Mouse (Mus musculus) CH12.LX (cell line): ENCODE results near the gene Ddb2.

Source experiments
- CTCF ChIP-seq, 2 experiments: IDR thresholded peaks in 1 of 2; conservative IDR thresholded peaks in 1 of 2; 2 replicates each; pipeline ENCODE4 v1.5.1; 2011 to 2012; ENCODE audit warnings: low read depth in 2 of 2, low read length in 2 of 2, improper control_type of control experiment in 1 of 2, inconsistent platforms in 1 of 2, mild to moderate bottlenecking in 1 of 2, moderate library complexity in 1 of 2
- E2F4 ChIP-seq: IDR thresholded peaks from 2 replicates; pipeline ENCODE4 v1.6.1; 2011; ENCODE audit warnings: low read depth, low read length, improper control_type of control experiment; ENCODE audit not compliant: insufficient replicate concordance
- ELF1 ChIP-seq: IDR thresholded peaks from 2 replicates; pipeline ENCODE4 v1.6.1; 2014; ENCODE audit warnings: low read depth, mild to moderate bottlenecking, inconsistent platforms, low read length, improper control_type of control experiment
- HCFC1 ChIP-seq: IDR thresholded peaks from 2 replicates; pipeline ENCODE4 v1.6.1; 2012; ENCODE audit warnings: low read depth, mild to moderate bottlenecking, inconsistent platforms, low read length, improper control_type of control experiment
- JUN ChIP-seq: IDR thresholded peaks from 2 replicates; pipeline ENCODE4 v1.6.1; 2011; ENCODE audit warnings: low read depth, mild to moderate bottlenecking, low read length, improper control_type of control experiment, moderate library complexity; ENCODE audit not compliant: insufficient read depth
- MXI1 ChIP-seq: IDR thresholded peaks from 2 replicates; pipeline ENCODE4 v1.6.1; 2011; ENCODE audit warnings: mild to moderate bottlenecking, low read depth, low read length, improper control_type of control experiment
- NRF1 ChIP-seq: IDR thresholded peaks from 2 replicates; pipeline ENCODE4 v1.6.1; 2014; ENCODE audit warnings: low read depth, mild to moderate bottlenecking, inconsistent platforms, low read length, improper control_type of control experiment, moderate library complexity
- PAX5 ChIP-seq: IDR thresholded peaks from 2 replicates; pipeline ENCODE4 v1.6.1; 2012; ENCODE audit warnings: low read length, inconsistent platforms, mixed read lengths
- POLR2A ChIP-seq: IDR thresholded peaks from 2 replicates; pipeline ENCODE4 v1.6.1; 2011; ENCODE audit warnings: low read depth, mild to moderate bottlenecking, improper control_type of control experiment, low read length
- USF1 ChIP-seq: IDR thresholded peaks from 2 replicates; pipeline ENCODE4 v1.6.1; 2014; ENCODE audit warnings: low read depth, mild to moderate bottlenecking, inconsistent platforms, low read length, improper control_type of control experiment
- ZC3H11A ChIP-seq: IDR thresholded peaks from 2 replicates; pipeline ENCODE4 v1.6.1; 2012; ENCODE audit warnings: low read depth, mild to moderate bottlenecking, inconsistent platforms, low read length, improper control_type of control experiment
- ZKSCAN1 ChIP-seq: IDR thresholded peaks from 2 replicates; pipeline ENCODE4 v1.6.1; 2012; ENCODE audit warnings: low read depth, inconsistent platforms, low read length, improper control_type of control experiment, borderline replicate concordance
- ZMIZ1 ChIP-seq: IDR thresholded peaks from 2 replicates; pipeline ENCODE4 v1.6.1; 2012; ENCODE audit warnings: low read depth, mild to moderate bottlenecking, inconsistent platforms, low read length, improper control_type of control experiment
- ZNF384 ChIP-seq: IDR thresholded peaks from 2 replicates; pipeline ENCODE4 v1.6.1; 2012; ENCODE audit warnings: low read depth, low read length, improper control_type of control experiment, inconsistent platforms

- TF ChIP-seq PAX5 (no peak), ZNF384 (no peak), ZC3H11A (no peak), ZMIZ1 (no peak), USF1 (no peak), NRF1 (no peak), CTCF (conservative IDR thresholded peaks at IDR 0.05 in 1 of 2, IDR thresholded peaks at IDR 0.05 in 1 of 2; ENCODE audit: low read depth in 2 of 2, low read length in 2 of 2) (no peak), JUN (no peak), POLR2A (no peak), ELF1 (no peak), HCFC1 (no peak), E2F4 (no peak), MXI1 (no peak), ZKSCAN1 (no peak)
Measured at GRCm38 (mm10) chr2:91206254-91206775, 30.5 kb downstream of the Ddb2 start.
